Mouse (Mus musculus) thymus, postnatal 36 days (tissue): ENCODE results near the gene Plppr2.

ENCODE experiments used
- DNase-seq, 2 experiments: peaks; one replicate each; pipeline ENCODE4 v3.0.0; 2022; ENCODE audit warnings: mixed read lengths in 2 of 2

Plppr2 gene

GRCm38 (mm10) chr9:21932445-21933137 is 4.2 kb upstream of the Plppr2 start:
- no peak for DNase-seq

- DNase-seq = no peak
Observed at GRCm38 (mm10) chr9:21934021-21934420, 2.8 kb upstream of the Plppr2 start.

- no peak for DNase-seq
Observed at GRCm38 (mm10) chr9:21935466-21936131, 1.2 kb upstream of the Plppr2 start.

GRCm38 (mm10) chr9:21937711-21938175 is 910 bp downstream of the Plppr2 start:
- no peak for DNase-seq

GRCm38 (mm10) chr9:21938234-21938855 is 1.5 kb downstream of the Plppr2 start:
- DNase-seq = no peak

- DNase-seq = no peak
Observed at GRCm38 (mm10) chr9:21943046-21943445, 6.2 kb downstream of the Plppr2 start.

GRCm38 (mm10) chr9:21943638-21944037 is 6.8 kb downstream of the Plppr2 start:
- no peak for DNase-seq

- DNase-seq = no peak
Observed at GRCm38 (mm10) chr9:21944267-21944666, 7.4 kb downstream of the Plppr2 start.

- no peak for DNase-seq
Observed at GRCm38 (mm10) chr9:21947540-21948130, 10.8 kb downstream of the Plppr2 start.

GRCm38 (mm10) chr9:21948146-21948545 is 11.3 kb downstream of the Plppr2 start:
- no peak for DNase-seq

- DNase-seq = no peak
Observed at GRCm38 (mm10) chr9:21948790-21949189, 12.0 kb downstream of the Plppr2 start.

- peak; percentile 47 to 70 for DNase-seq
Observed at GRCm38 (mm10) chr9:21950322-21950721, 13.5 kb downstream of the Plppr2 start.

GRCm38 (mm10) chr9:21951977-21952376 is 15.1 kb downstream of the Plppr2 start:
- no peak for DNase-seq

- DNase-seq = no peak
Observed at GRCm38 (mm10) chr9:21953600-21953999, 16.8 kb downstream of the Plppr2 start.

GRCm38 (mm10) chr9:21954635-21955034 is 17.8 kb downstream of the Plppr2 start:
- no peak for DNase-seq

- no peak for DNase-seq
Observed at GRCm38 (mm10) chr9:21955225-21955569, 18.4 kb downstream of the Plppr2 start.

GRCm38 (mm10) chr9:21955570-21956281 is 18.9 kb downstream of the Plppr2 start, which contains the start of gene Swsap1:
TSS of gene Swsap1 (plus strand) at chr9:21955755.
- DNase-seq = peak; percentile 98 to 99

- DNase-seq = no peak
Observed at GRCm38 (mm10) chr9:21958372-21958771, 21.5 kb downstream of the Plppr2 start.

GRCm38 (mm10) chr9:21959244-21959643 is 22.4 kb downstream of the Plppr2 start:
- no peak for DNase-seq

GRCm38 (mm10) chr9:21960135-21960534 is 23.3 kb downstream of the Plppr2 start:
- DNase-seq = no peak

GRCm38 (mm10) chr9:21960558-21961208 is 23.9 kb downstream of the Plppr2 start:
- no peak for DNase-seq

GRCm38 (mm10) chr9:21961366-21961980 is 24.6 kb downstream of the Plppr2 start:
- no peak for DNase-seq
